ENCODE assay signal across 13 mouse cellular contexts in genomic region chr5:21517562-21517961, GRCm38 (mm10). TPM values are rescaled to one million over a fixed set of nuclear protein-coding genes. Genes with fewer than 3 reads are reported as not detected.
DNase-seq lines count a peak whose midpoint lies in the region; TF ChIP-seq lines count a peak whose summit lies in the region.
"Had no signal": no experiment of that assay in that cellular context is flagged by ENCODE, and none has a peak within 500 bp of the region (broad histone marks: within the 10 kb centered on the region; RNA-seq: fewer than 3 reads in every experiment).

No protein-coding gene starts in this region.

- H3K4me3 ChIP-seq in spleen, adult 2 months (ENCODE audit: extremely low read depth, insufficient read depth, insufficient read length) = no peak overlapping the region; the same call in 1 of the 2 replicates
- peak overlapping the region; percentile 28 to 35; a peak in 3 of 4 replicates for H3K4me3 ChIP-seq in MEL (ENCODE audit: control insufficient read depth in 1 of 2, insufficient read depth in 1 of 2, low read depth in 2 of 2, low read length in 2 of 2)
- no peak overlapping the region for H3K4me3 ChIP-seq in macrophage (ENCODE audit: inconsistent target)
- H3K4me3 ChIP-seq: limb, embryonic 10.5 days; midbrain, embryonic 12.5 days had no signal

- H3K36me3 ChIP-seq in spleen, adult 2 months (ENCODE audit: control insufficient read depth, insufficient read depth, low read length) = no peaks in the 10 kb centered on the region
- H3K36me3 ChIP-seq in MEL (ENCODE audit: control insufficient read depth in 1 of 2, insufficient read depth in 2 of 2, low read length in 2 of 2) (no peaks in the 10 kb centered on the region; a peak in 1 of 4 replicates), macrophage (ENCODE audit: inconsistent target) (no peaks in the 10 kb centered on the region)
- H3K36me3 ChIP-seq: limb, embryonic 10.5 days; midbrain, embryonic 12.5 days had no signal

- TF ChIP-seq POLR2A in spleen, adult 2 months (IDR thresholded peaks at IDR 0.05; ENCODE audit: low read depth, low read length) = no peak
- no peak for TF ChIP-seq POLR2A in MEL (IDR thresholded peaks at IDR 0.05; ENCODE audit: control insufficient read depth in 1 of 2, insufficient read depth in 1 of 2, low read depth in 1 of 2, low read length in 2 of 2, poor library complexity in 1 of 2)

- peak overlapping the region; percentile 22; the same call in 1 of the 2 replicates for H3K9ac ChIP-seq in MEL (ENCODE audit: control insufficient read depth, low read depth, low read length, poor library complexity, severe bottlenecking)
- H3K9ac ChIP-seq: midbrain, embryonic 12.5 days had no signal

- intact Hi-C loops in gastrocnemius, postnatal 36 days (cut with DNase I) = no loop called here

- peak overlapping the region; percentile 73; the same call in 1 of the 2 replicates for H3K27ac ChIP-seq in spleen, adult 2 months (ENCODE audit: insufficient read depth, low read length)
- H3K27ac ChIP-seq in MEL (ENCODE audit: control insufficient read depth, low read depth, low read length) (no peak overlapping the region), macrophage (peak overlapping the region; percentile 25; the same call in 1 of the 2 replicates)
- H3K27ac ChIP-seq: limb, embryonic 10.5 days; midbrain, embryonic 12.5 days had no signal

- no peak for TF ChIP-seq CTCF in spleen, adult 2 months (IDR thresholded peaks at IDR 0.05; ENCODE audit: extremely low read depth, insufficient read depth, insufficient read length, insufficient replicate concordance)
- no peak for TF ChIP-seq CTCF in MEL (IDR thresholded peaks at IDR 0.05 in 2 of 3, conservative IDR thresholded peaks at IDR 0.05 in 1 of 3; ENCODE audit: control insufficient read depth in 1 of 3, insufficient read depth in 1 of 3, low read depth in 2 of 3, low read length in 3 of 3, poor library complexity in 1 of 3, severe bottlenecking in 1 of 3)

- no peaks in the 10 kb centered on the region; the same call in 1 of the 2 replicates for H3K4me1 ChIP-seq in spleen, adult 2 months (ENCODE audit: control insufficient read depth, insufficient read depth, insufficient read length)
- peaks cover 0 to 8% of the 10 kb centered on the region in 2 experiments; a peak in 1 of 4 replicates for H3K4me1 ChIP-seq in MEL (ENCODE audit: control insufficient read depth in 1 of 2, insufficient read depth in 2 of 2, low read length in 2 of 2)
- H3K4me1 ChIP-seq: midbrain, embryonic 12.5 days had no signal

- peak; percentile 23 to 70 for DNase-seq in spleen, adult 2 months (ENCODE audit: low read depth in 1 of 2, low spot score in 2 of 2)
- no peak for DNase-seq in spleen, postnatal 14 days (ENCODE audit: low spot score in 2 of 2)
- DNase-seq in MEL (ENCODE audit: low read depth, low spot score) = peak; percentile 46
- no peak for DNase-seq in layer of hippocampus, adult 18-20 months (ENCODE audit: low spot score in 2 of 2)
- DNase-seq in gastrocnemius, postnatal 36 days = no peak
- DNase-seq in urinary bladder, adult 2 months (ENCODE audit: low spot score) = no peak
- DNase-seq: cerebellum, adult 9-11 months; heart, postnatal 4 days; layer of hippocampus, adult 9-11 months; thymus, postnatal 36 days had no signal

- no peaks in the 10 kb centered on the region for H3K79me2 ChIP-seq in MEL (ENCODE audit: control insufficient read depth, insufficient read depth, low read length, poor library complexity)
- no peaks in the 10 kb centered on the region for H3K79me2 ChIP-seq in macrophage (ENCODE audit: inconsistent target)

- no peak for TF ChIP-seq EP300 in MEL (IDR thresholded peaks at IDR 0.05; ENCODE audit: low read depth in 1 of 2, low read length in 2 of 2)

- TF ChIP-seq RAD21 in MEL (IDR thresholded peaks at IDR 0.05; ENCODE audit: low read depth, low read length) = no peak

- H3K9me3 ChIP-seq in MEL (replicated peaks; ENCODE audit: insufficient read depth, low read length) = no peaks in the 10 kb centered on the region
- H3K9me3 ChIP-seq: limb, embryonic 10.5 days; midbrain, embryonic 12.5 days had no signal

- 66% methylated on average over 2 of the region's 2 CpGs for whole genome bisulfite sequencing in spleen, adult 2 months
- WGBS in macrophage (ENCODE audit: missing documents) = 85% methylated on average over 2 of the region's 2 CpGs

- no peaks in the 10 kb centered on the region for H3K27me3 ChIP-seq in spleen, adult 2 months (ENCODE audit: control insufficient read depth, insufficient read depth, low read length)
- H3K27me3 ChIP-seq in MEL (ENCODE audit: control insufficient read depth in 1 of 2, insufficient read depth in 2 of 2, low read length in 2 of 2) = no peaks in the 10 kb centered on the region; a peak in 1 of 4 replicates

TF ChIP-seq in MEL, 35 proteins besides CTCF, POLR2A, EP300 and RAD21:
- TF ChIP-seq KAT2A (conservative IDR thresholded peaks at IDR 0.05; ENCODE audit: low read depth, low read length) = no peak

RNA-seq across cellular contexts. Expression of gene Lrrc17, which starts 25.8 kb away (rescaled TPM):
- polyA plus RNA-seq in spleen, adult 2 months (2012; rRNA removed) = 0.06 and 0.08 TPM in 2 replicates
- not detected in 2 replicates for total RNA-seq in MEL (2012; rRNA removed)
- not detected for polyA plus RNA-seq in MEL (2012; ENCODE audit: insufficient read depth in 1 of 2, insufficient read length in 2 of 2, low read depth in 1 of 2, low replicate concordance in 2 of 2, missing spikeins in 1 of 2)
- total RNA-seq in macrophage (2018; cell fraction: chromatin; rRNA removed) = 10 to 100 TPM in 1 of 26 experiments, not detected in 25; 16.3 TPM
- under 1 TPM in 1 of 26 experiments, not detected in 25; 0.05 TPM for total RNA-seq in macrophage (2018; cell fraction: cytosol; rRNA removed)
- 1 to 10 TPM in 1 of 26 experiments, under 1 TPM in 1, not detected in 24; 0.58 to 2.1 TPM for total RNA-seq in macrophage (2018; cell fraction: nucleus; rRNA removed)
- polyA plus RNA-seq in macrophage (2018) = not detected in 3 replicates
- under 1 TPM; 0.15 to 0.20 TPM for total RNA-seq in layer of hippocampus, adult 18-20 months (2021)
- total RNA-seq in gastrocnemius, postnatal 36 days (2021) = 1 to 10 TPM; 2.1 to 2.5 TPM
- 18.8 and 23.7 TPM in 2 replicates for polyA plus RNA-seq in urinary bladder, adult 2 months (2012; rRNA removed)

Comparison
In these comparisons a context has a peak if more than half of its experiments do, and no peak if none do; other contexts are left out.
1. DNase-seq: peak in spleen, adult 2 months (2 of 2) and MEL (single experiment); none in spleen, postnatal 14 days (0 of 2), layer of hippocampus, adult 18-20 months (0 of 2), gastrocnemius, postnatal 36 days (0 of 2) and urinary bladder, adult 2 months (single experiment).
2. H3K4me3 ChIP-seq: peak in MEL (2 of 2); none in spleen, adult 2 months (single experiment) and macrophage (single experiment).
3. RNA of gene Lrrc17, which starts 25.8 kb away (polyA plus RNA-seq): 18.8 to 23.7 TPM in urinary bladder, adult 2 months; 0.06 to 0.08 TPM in spleen, adult 2 months, not detected in MEL and not detected in macrophage; every median in the first group is over 10 times any median in the second.